Mouse (Mus musculus): ENCODE data around the gene Cep57l1. TPM values are rescaled to one million over a fixed set of nuclear protein-coding genes. Genes with fewer than 3 reads are reported as not detected.

The Cep57l1 gene
- polyA plus RNA-seq, 1 experiment = 8.5 TPM

- no peak for DNase-seq (ENCODE audit: low read depth)
These were observed 76.5 kb downstream of the Cep57l1 start for GRCm38 (mm10) chr10:41733214-41733613.

DNA sequence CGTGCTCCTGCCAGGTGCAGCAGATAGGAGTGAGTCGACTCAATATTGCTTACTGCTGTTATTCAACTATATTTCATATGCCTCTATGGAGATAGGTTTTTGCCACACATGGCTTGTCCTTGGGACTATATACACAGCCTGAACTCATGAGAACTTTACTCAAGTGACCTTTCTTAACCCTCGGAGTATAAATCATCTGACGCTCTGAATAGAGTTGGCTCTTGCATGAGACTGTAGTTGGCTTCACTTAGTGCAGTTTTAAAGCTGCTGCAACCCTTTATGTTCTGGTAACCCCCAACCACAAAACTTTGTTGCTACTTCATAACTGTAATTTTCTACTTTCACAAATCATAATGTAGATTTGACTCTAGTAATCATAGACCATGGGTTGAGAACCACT lies 77.7 kb downstream of the Cep57l1 start:
- DNase-seq (ENCODE audit: low read depth) = no peak
- no peak for TF ChIP-seq CTCF (IDR thresholded peaks at IDR 0.05; ENCODE audit: borderline replicate concordance, extremely low read depth, insufficient read depth, insufficient read length)
- TF ChIP-seq POLR2A (IDR thresholded peaks at IDR 0.05; ENCODE audit: borderline replicate concordance, extremely low read depth, insufficient read depth, insufficient read length, poor library complexity, severe bottlenecking) = no peak

More at GRCm38 (mm10) chr10:41733214-41733613, 76.5 kb downstream of the Cep57l1 start:
- TF ChIP-seq POLR2A (IDR thresholded peaks at IDR 0.05; ENCODE audit: borderline replicate concordance, extremely low read depth, insufficient read depth, insufficient read length, poor library complexity, severe bottlenecking) (no peak), CTCF (IDR thresholded peaks at IDR 0.05; ENCODE audit: borderline replicate concordance, extremely low read depth, insufficient read depth, insufficient read length) (no peak)

- TF ChIP-seq CTCF (IDR thresholded peaks at IDR 0.05; ENCODE audit: borderline replicate concordance, extremely low read depth, insufficient read depth, insufficient read length) (no peak), POLR2A (IDR thresholded peaks at IDR 0.05; ENCODE audit: borderline replicate concordance, extremely low read depth, insufficient read depth, insufficient read length, poor library complexity, severe bottlenecking) (no peak)
- no peak for DNase-seq (ENCODE audit: low read depth)
These were observed 78.9 kb downstream of the Cep57l1 start for GRCm38 (mm10) chr10:41730746-41731145.

- DNase-seq (ENCODE audit: low read depth) = no peak
- TF ChIP-seq POLR2A (IDR thresholded peaks at IDR 0.05; ENCODE audit: borderline replicate concordance, extremely low read depth, insufficient read depth, insufficient read length, poor library complexity, severe bottlenecking) (no peak), CTCF (IDR thresholded peaks at IDR 0.05; ENCODE audit: borderline replicate concordance, extremely low read depth, insufficient read depth, insufficient read length) (no peak)
These were observed 83.5 kb downstream of the Cep57l1 start for GRCm38 (mm10) chr10:41726215-41726614.

DNA sequence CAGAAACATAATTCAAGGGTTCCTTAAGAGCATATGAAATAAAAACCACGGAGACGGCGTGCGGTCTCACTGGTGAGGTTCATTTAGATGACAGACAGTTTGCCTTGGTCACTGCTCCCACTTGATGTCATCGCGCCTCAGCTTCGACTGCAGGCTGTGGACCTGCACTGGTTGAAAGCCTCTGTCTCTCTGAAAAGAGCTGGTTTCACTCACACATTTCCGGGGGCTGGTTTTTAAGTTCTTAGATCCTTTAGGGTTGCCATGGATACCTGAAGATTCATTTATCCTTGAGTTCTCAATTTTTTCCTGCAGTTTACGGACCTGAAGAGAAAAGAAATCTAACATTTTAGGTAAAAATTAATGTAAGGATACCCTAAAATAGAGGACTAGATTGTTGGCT lies 90.1 kb downstream of the Cep57l1 start:
- no peak for TF ChIP-seq CTCF (IDR thresholded peaks at IDR 0.05; ENCODE audit: borderline replicate concordance, extremely low read depth, insufficient read depth, insufficient read length)
- DNase-seq (ENCODE audit: low read depth) = peak; percentile 24

GRCm38 (mm10) chr10:41716029-41716897 lies 93.4 kb downstream of the Cep57l1 start, which contains the start of gene Ccdc162:
Gene Ccdc162, minus strand, starts transcription at chr10:41716634.
- peak; percentile 70 for DNase-seq (ENCODE audit: low read depth)
- no peak for TF ChIP-seq CTCF (IDR thresholded peaks at IDR 0.05; ENCODE audit: borderline replicate concordance, extremely low read depth, insufficient read depth, insufficient read length)
- TF ChIP-seq POLR2A (IDR thresholded peaks at IDR 0.05; ENCODE audit: borderline replicate concordance, extremely low read depth, insufficient read depth, insufficient read length, poor library complexity, severe bottlenecking) = no peak

- TF ChIP-seq POLR2A (IDR thresholded peaks at IDR 0.05; ENCODE audit: borderline replicate concordance, extremely low read depth, insufficient read depth, insufficient read length, poor library complexity, severe bottlenecking) = no peak
- TF ChIP-seq CTCF (IDR thresholded peaks at IDR 0.05; ENCODE audit: borderline replicate concordance, extremely low read depth, insufficient read depth, insufficient read length) = no peak
- DNase-seq (ENCODE audit: low read depth) = peak; percentile 26
These were observed 94.1 kb downstream of the Cep57l1 start for GRCm38 (mm10) chr10:41715557-41715956.

GRCm38 (mm10) chr10:41711467-41711866 lies 98.2 kb downstream of the Cep57l1 start:
- TF ChIP-seq CTCF (IDR thresholded peaks at IDR 0.05; ENCODE audit: borderline replicate concordance, extremely low read depth, insufficient read depth, insufficient read length) = no peak
- no peak for TF ChIP-seq POLR2A (IDR thresholded peaks at IDR 0.05; ENCODE audit: borderline replicate concordance, extremely low read depth, insufficient read depth, insufficient read length, poor library complexity, severe bottlenecking)
- DNase-seq (ENCODE audit: low read depth) = no peak

DNA sequence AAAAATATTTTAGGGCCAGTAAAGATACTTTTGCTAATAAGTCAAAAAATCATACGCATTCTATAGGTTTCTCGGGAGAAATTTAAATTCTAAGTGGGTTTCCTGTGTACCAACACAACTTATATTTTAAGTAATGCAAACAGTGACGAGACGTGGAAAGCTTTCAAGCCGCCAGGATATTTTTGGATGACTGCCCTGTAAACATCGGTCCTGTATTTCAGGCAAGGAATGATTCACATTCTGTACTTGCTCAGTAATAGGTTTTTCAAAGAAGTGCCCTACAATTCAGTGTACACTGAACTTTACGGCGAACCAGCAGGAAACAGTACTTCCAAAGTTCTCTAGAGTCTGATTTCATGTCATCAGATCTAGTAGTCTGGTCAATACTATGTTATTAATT lies 98.9 kb downstream of the Cep57l1 start:
- no peak for DNase-seq (ENCODE audit: low read depth)
- no peak for TF ChIP-seq POLR2A (IDR thresholded peaks at IDR 0.05; ENCODE audit: borderline replicate concordance, extremely low read depth, insufficient read depth, insufficient read length, poor library complexity, severe bottlenecking)
- TF ChIP-seq CTCF (IDR thresholded peaks at IDR 0.05; ENCODE audit: borderline replicate concordance, extremely low read depth, insufficient read depth, insufficient read length) = no peak

DNA sequence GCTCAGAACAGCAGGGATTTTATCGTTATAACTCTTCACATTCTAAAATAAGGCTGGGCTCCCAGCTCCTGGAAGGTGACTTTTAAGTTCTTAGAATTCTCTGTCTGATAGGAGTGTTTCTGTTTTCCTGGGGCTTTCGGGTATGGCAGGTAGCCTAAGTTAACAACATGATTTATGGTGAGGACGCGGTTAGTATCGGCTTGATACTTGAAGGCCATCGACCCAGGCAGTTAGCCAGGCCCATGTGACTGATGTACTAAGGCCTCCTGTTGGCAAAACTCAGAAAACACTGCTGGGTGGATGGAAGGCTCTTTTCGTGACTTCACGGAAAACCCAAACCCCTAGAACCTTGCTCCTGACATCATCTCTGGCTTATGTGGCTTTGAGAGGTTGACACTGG lies 100.3 kb downstream of the Cep57l1 start:
- TF ChIP-seq POLR2A (IDR thresholded peaks at IDR 0.05; ENCODE audit: borderline replicate concordance, extremely low read depth, insufficient read depth, insufficient read length, poor library complexity, severe bottlenecking) (no peak), CTCF (IDR thresholded peaks at IDR 0.05; ENCODE audit: borderline replicate concordance, extremely low read depth, insufficient read depth, insufficient read length) (no peak)
- DNase-seq (ENCODE audit: low read depth) = no peak

DNA sequence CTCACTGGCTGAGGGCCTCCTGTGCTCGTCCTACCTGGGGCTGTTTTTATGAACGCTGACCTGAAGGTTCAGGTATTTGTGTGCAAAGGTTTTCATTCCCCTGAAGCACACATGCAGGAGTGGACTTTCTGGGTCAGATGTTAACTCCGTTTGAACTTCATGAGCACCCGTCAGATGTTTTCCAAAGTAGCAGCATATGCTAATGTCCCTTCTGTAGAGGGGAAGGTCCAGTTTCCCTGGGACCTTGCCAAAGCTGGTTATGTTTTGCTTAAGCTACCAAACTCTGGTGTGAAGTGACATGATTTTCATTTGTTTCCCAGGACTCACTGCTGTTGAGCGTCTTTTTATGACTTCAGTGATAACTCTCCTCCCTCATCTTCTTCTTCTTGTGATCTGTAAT lies 110.0 kb downstream of the Cep57l1 start:
- no peak for DNase-seq (ENCODE audit: low read depth)
- TF ChIP-seq POLR2A (IDR thresholded peaks at IDR 0.05; ENCODE audit: borderline replicate concordance, extremely low read depth, insufficient read depth, insufficient read length, poor library complexity, severe bottlenecking) = no peak
- TF ChIP-seq CTCF (IDR thresholded peaks at IDR 0.05; ENCODE audit: borderline replicate concordance, extremely low read depth, insufficient read depth, insufficient read length) = no peak

- TF ChIP-seq POLR2A (IDR thresholded peaks at IDR 0.05; ENCODE audit: borderline replicate concordance, extremely low read depth, insufficient read depth, insufficient read length, poor library complexity, severe bottlenecking) (no peak), CTCF (IDR thresholded peaks at IDR 0.05; ENCODE audit: borderline replicate concordance, extremely low read depth, insufficient read depth, insufficient read length) (no peak)
These were observed 112.6 kb downstream of the Cep57l1 start for GRCm38 (mm10) chr10:41697040-41697439.

More at GRCm38 (mm10) chr10:41697040-41697439, 112.6 kb downstream of the Cep57l1 start:
- DNase-seq (ENCODE audit: low read depth) = no peak
